Mouse (Mus musculus) kidney, postnatal 36 days (tissue): ENCODE measurements around the gene Kctd2.
A peak's percentile ranks its signal among the peaks of the same experiment; 100 is the strongest.
"Not testable (repeated sequence)": the region's sequence is repeated elsewhere in the genome, so short reads cannot be mapped to it uniquely, and the experiment has no call there.

ENCODE experiments used
- DNase-seq, 2 experiments: peaks; one replicate each; pipeline ENCODE4 v3.0.0; 2021 to 2022; ENCODE audit warnings: mixed read lengths in 2 of 2

The Kctd2 gene

DNA sequence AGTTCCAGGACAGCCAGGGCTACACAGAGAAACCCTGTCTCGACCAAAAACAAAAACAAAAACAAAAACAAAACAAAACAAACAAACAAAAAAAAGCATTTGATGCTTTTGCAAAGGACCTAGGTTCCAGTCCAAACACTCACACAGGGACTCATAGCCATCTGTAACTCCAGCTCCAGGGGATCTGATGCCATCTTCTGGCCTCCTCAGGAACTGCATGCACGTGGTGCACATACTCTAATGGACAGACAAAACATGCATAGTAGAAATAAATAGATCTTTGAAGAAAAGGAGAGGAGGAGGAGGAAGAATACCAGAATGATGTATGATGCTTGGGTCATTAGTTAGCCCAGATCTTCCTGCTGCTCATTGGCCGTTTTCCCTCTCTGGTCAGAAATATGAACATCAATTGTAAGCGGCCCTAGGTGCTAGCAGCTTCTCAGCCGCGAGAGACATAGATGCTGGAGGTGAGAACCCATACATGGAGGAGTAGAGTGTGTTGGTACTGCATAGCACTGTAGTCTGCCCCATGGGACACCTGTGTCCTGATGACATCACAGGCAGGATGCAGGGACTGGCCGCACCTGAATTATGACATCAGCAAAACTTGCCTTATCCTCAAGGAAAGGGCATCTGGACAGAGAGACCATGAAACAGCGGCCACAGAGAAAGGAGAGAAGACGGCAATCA lies 20.1 kb downstream of the Kctd2 start, which contains the start of gene Trim80:
Gene Trim80 (plus strand): TSS at position 640 of the 690 bp plus-strand sequence.
- DNase-seq, result no peak

DNA sequence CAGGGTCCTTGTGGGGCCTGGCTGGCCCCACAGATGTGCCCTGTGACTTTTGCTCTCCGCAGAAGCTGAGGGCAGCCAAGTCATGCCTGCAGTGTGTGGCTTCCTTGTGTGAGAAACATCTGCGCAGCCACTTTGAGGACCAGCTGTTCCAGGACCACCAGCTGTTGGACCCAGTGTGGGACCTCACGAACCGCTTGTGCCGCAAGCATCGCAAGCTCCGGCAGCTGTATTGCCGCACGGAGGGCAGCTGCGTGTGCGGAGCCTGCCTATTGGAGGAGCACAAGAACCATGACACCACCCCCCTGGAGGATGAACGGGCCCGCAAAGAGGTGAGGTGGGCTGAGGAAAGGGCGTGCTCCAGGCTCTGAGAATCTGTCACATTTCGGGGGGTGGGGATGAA lies 21.5 kb downstream of the Kctd2 start:
- DNase-seq, result no peak

DNA sequence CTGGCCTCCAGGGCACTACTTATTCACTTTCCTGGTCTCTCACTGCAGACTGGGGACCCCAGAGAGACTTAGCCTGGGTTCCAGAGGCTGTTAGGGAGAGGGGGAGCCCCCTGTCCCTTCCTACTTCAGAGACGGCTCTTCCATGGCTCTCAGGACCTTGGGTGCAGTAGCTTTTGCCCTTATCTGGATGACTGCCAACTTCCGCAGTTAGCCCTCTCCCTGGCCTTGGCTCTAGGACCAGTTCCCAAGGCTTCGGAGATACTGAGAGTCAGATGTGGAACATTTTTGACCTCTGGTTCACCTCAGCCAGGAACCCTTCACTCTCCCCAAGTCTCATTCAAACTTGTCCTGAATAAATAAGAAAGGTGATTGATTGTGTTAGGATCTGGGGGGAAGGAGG lies 27.0 kb downstream of the Kctd2 start:
- DNase-seq, result peak; percentile 72 to 76

DNA sequence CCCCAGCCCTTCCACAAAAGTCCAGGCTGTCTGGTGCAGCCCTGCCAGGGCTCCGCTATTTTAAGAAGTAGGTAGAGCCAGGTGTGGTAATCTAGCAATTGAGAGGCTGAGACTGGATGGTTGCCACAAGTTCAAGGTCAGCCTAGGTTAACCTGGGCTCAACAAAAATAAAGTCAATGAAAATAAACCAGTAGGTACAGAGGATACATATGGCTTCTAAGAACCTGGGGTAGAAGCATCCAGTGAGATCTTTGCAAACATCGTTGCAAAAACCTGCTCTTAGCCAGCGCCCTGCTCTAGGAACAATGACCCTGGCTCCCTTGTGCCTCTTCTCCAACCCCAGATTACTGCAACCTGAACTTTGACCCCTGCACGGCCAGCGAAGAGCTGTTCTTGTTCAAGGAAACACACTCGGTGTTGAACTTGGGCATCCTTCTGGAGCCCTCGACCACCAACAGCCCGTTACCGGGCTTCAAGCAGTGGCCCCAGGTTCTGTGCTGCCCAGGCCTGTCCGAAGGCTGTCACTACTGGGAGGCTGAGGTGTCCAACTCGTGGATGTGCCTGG lies 27.5 kb downstream of the Kctd2 start:
- DNase-seq, result peak; percentile 71 to 74

DNA sequence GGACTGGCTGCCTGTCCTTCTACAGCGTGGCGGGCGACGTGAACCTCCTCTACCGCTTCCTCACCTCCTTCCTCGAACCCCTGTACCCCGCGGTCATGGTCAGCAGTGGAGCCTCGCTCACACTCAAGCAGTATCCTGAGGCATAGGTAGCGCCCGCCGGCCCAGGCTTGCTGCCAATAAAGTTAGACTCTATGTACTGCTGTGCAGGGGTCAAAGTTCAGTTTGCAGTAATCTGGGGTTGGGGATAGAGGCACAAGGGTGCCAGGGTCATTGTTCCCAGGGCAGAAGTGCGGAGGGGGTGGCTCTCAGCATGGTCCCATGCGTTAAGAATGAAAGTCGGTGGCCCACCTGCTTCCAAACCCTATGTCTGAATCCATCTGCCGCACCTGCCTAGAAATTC lies 28.1 kb downstream of the Kctd2 start:
- peak; percentile 86 for DNase-seq

DNA sequence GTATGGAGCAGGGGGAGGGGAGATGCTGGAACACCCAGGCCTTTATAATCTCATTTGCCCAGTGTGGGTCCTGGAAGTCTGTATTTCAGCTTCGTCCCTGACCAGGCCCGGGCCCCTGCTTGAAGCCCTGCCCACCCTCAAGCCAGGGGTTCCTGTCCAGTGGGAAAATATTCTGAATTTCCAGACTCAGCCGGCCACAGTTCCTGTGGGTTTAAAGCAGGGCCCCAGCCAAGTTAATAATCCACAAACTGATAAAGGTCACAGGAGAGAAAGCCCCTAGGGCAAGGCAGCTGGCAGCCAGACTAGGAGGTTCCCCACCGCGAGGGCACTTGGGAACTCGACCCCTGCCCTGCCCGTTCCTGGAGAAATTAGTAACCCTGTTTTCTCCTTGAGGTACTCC lies 29.1 kb downstream of the Kctd2 start:
- DNase-seq, result peak; percentile 82 to 93

DNA sequence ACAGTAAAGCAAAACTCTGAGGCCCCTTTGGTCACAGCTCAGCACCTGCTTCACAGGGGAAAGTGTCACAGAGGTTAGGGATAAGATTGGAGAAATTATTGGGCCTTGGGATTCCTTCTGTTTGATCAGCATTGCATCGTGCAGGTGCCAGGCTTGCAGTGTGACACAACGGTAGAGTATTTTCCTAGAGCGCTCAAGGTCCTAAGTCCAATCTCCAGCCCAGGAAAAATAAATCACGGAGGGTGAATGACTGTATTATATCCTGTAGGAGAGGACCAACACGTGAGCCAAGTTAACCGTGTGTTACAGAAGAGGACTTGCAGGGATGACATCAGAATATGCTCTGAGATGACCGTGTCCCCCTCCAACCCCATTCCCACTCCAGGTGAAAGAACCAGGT lies 30.2 kb downstream of the Kctd2 start:
- DNase-seq, result peak; percentile 61 to 74

DNA sequence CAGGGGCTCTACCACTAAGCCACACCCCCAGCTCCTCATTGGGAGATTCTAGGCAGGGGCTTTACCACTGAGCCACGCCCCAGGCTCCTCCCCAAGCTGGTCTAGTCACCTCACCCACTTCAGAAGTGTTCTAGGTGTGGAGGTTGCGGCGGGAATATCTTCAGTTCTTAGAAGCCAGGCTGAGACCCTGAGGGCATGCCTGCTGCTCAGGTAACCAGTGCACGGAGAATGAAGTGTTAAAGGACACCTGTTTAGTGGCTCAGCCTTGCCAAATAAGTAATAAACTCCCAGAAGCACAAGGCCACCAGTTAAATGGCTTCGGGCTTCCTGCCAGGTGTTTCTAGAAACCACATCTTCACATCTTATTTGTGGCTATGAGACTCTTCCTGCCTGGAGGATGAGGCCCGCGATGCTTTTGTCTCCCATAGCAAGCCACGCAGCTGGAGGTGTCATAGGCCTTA lies 31.9 kb downstream of the Kctd2 start:
- peak in 1 of 2 experiments; percentile 43 for DNase-seq

DNA sequence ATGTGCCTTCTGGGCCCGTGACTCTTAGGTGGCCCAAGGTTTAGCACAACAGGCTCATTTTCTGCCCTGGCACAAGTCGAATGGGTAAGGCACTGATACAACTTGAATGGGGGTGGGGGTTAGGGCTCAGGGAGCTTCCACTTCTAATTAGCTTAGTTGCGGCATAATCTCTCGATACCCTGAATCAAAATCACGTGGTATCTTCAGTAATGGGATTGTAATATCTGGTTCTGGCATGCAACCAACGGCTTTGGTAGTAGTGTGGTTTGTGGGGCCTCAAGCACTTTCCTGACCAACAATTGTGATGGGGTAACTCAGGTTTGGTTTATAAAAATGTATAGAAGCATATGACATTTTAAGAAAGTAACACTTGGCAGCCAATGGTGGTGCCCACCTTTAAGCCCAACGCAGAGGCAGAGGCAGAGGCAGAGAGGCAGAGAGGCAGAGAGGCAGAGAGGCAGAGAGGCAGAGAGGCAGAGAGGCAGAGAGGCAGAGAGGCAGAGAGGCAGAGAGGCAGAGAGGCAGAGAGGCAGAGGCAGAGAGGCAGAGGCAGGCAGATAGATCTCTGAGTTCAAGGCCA lies 32.4 kb downstream of the Kctd2 start:
- DNase-seq, result no peak

DNA sequence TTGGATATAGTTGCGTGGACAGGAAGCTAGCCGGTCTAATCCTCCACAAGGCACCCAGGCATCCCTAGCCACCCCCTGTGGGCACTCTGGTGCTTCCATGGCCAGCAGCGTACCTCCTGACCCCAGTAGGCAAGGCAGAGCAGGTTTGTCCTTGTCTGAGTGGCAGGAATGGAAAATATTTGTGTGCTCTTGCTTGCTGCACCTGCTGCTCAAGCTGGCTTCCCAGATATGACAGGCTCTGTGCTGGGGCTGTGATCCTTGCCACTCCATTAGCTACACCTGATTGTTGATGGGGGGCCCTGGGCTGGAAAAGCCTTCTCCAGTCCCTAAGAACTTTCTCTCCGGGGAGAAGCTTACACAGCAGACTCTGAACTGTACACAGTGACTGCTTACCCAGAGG lies 33.4 kb downstream of the Kctd2 start:
- no peak for DNase-seq

DNA sequence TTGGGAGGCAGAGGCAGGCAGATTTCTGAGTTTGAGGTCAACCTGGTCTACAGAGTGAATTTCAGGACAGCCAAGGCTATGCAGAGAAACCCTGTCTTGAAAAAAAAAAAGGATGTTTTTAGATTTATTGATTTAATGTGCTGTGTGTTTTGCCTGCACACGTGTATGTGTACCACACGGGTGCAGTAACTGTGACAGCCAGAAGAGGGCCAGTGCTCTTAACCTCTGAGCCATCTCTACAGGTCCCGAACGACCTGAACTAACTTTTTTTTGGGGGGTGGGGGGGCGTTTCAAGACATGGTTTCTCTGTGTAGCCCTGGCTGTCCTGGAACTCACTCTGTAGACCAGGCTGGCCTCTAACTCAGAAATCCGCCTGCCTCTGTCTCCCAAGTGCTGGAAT lies 34.9 kb downstream of the Kctd2 start:
- DNase-seq, result not testable (repeated sequence)

DNA sequence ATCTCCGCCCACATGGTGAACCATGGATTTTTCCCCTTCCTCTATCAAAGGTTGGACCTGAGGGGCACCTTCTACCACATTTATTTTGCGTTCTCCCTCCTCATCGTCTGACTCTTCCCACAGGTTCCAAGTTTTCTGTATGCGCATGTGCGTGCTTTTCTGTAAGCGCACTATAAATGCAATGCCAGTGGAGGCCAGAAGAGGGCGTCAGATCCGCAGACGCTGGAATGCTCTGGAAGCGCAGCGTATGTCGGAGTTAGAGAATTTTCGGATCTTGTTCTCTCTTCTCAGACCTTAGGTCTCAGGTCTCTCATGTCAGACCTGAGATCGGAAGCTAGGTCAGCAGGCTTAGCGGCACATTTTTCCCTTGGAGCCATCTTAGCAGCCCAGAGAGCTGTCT lies 35.7 kb downstream of the Kctd2 start:
- no peak for DNase-seq

DNA sequence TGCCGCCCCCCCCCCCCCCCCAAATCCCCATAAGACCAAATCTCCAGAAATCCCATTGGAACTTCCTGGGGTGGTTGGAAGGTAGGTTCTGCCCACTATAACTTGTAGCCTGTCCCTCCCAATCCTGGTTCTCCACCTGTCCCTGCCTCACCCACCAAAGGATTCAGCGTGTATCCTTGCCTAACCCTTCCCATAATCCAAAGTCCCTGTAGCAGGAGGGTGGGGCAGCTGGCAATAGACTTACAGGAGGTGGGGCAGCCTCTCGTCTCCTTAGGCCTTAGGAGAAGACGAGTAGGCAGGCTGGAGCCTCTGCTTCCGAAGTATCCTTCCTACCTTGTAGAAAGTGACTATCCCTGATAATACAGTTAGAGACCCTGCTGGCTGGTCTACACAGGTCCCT lies 36.3 kb downstream of the Kctd2 start:
- DNase-seq, result no peak

DNA sequence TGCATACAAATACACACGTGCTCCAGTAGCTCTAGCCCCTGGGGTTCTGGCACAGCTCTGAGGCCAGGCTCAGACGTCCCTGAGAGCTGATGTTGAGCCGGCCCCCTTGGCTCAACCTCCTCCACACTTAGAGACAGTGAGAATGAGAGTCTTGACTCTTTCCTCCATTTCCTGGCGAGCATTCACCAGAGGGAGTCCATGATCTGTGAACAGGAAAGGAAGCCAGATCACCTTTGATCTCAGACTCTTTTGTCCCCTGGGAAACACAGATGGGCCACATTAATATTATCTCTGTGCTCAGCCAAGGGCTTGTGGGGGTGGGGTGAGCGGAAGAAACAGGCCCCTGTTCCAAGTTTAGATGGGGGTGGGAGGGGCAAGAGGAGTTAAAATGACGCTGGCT lies 37.5 kb downstream of the Kctd2 start:
- DNase-seq, result peak; percentile 53 to 74

DNA sequence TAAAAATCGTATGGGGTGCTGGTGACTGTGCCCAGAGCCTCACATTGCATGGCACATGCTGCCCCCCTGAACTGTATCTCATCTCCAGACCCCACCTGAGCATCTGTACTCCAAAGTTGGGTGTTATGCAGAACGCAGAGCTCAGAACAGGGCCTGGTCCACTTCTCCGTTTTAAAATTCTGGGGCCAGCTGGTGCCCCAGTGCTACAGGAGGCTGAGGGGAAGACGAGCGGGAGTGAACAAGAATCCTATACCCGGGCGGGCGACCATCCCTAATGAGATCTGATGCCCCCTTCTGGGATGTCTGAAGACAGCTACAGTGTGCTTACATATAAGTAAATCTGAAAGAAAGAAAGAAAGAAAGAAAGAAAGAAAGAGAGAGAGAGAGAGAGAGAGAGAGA lies 41.0 kb downstream of the Kctd2 start:
- DNase-seq, result no peak

DNA sequence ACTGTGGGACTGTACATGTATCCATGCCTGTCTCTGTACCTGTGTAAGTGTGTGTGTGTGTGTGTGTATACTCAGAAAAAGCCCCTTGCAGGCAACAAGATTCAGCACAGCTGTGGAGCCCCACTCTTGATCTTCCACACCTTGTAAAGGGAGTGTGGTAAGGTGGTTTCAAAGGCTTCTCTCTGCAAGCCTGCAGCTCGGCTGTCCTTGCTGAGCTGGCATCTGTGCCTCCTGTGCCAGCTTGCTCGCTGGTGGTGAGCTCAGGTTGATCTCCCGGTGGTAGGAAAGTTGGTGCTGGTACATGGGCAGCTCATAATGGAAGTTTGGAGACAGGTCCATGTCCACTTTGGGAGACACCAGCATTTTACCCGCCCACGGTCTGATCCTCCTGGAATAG lies 41.9 kb downstream of the Kctd2 start:
- DNase-seq, result no peak

DNA sequence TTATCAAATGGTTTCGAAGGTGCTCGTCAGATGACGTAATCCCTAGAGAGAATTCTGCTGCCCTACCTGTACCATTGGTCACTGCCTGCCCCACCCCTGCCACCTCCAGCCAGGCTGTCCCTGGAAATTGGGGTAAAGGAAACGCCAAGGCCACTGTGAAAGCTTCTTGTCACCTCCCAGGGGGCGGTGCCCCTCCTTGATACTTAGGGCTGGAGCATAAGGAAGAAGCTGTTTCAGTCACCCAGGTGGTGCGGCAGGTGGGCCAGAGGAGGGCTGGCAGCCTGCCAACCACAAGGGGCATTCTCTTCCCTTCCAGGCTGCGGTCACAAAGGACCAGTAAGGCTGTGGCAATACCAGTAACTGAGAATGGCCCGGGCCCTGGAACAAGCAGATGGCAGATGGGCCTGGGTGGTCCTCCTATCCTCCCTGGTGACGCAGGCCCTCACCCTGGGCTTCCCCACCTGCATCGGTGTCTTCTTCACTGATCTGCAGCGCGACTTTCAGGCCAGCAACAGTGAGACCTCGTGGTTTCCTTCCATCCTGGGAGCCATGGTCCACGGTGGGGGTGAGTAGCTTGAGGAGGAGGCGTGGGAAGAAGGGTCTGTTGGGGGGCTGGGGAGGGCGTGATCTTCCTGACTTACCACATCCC lies 42.4 kb downstream of the Kctd2 start, which contains the start of gene Slc16a5:
Gene Slc16a5 (plus strand): TSS at position 232 of the 649 bp plus-strand sequence.
- peak; percentile 47 to 48 for DNase-seq

DNA sequence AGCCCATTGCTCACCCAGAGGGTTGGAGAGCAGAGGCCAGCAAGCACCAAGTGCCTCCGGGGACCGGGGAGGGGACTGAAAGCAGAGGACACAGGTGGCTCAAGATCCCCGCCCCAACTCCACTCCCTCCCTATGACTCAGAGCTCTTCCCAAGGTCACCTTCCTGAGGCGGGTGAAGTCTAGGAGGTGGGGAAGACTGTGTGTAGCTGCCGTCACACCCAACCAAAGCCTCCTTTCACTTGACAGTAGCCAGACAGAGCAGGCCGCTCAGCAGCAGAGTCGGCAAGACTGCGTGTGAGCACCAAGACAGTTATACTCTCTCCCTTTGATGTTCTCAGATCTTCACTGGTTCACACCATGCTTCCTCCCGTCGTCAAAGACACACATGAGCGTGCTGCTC lies 43.5 kb downstream of the Kctd2 start:
- DNase-seq, result peak; percentile 53 to 65

DNA sequence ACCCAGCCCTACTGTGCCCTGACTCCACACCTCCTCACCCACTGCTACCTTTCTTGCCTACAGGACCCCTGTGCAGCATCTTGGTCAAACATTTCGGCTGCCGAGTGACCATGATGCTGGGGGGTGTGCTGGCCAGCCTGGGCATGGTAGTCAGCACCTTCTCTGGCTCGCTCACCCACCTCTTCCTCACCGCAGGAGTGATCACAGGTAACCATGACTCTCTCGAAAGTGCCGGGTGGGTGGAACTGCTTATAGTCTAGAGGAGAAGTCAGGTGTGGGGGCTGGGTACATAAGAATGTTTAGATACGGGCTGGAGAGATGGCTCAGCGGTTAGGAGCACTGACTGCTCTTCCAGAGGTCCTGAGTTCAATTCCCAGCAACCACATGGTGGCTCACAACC lies 44.9 kb downstream of the Kctd2 start:
- no peak for DNase-seq

DNA sequence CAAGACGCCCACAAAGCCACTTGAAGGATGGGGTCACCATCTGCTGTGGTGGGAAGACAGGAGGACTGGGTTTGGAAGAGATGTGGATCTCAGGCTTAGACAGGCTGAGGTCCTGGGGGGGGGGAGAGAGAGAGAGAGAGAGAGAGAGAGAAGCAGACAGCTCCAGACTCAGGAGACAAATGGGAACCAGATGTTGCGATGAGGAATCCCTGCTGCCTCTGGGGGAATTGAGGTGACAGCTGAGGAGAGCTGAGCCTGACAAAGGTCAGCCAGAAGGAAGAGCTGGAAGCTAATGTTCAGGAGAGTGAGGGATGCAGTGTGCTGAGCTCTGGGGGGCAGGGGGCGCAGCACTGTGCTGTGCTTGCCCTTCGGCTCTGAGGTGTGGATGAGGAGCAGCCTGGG lies 47.3 kb downstream of the Kctd2 start:
- no peak for DNase-seq

DNA sequence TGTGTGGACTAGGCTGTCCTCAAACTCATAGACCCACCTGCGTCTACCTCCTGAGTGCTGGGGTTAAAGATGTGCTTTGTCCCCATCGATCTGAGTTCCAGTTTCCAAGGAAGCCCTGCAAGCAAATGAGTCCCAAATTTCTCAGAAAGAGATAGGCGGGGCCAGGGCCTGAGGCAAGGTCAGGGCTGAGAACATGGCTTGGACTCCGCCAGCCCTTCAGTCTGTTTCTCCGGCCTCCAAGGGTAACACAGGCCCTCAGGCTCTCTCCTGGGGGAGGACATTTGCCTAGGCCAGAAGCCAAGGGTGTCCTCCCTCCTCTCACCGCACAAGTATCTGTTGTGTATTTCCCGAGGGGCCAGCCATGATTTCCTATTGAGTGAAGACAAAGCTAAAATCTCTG lies 52.3 kb downstream of the Kctd2 start:
- no peak for DNase-seq

DNA sequence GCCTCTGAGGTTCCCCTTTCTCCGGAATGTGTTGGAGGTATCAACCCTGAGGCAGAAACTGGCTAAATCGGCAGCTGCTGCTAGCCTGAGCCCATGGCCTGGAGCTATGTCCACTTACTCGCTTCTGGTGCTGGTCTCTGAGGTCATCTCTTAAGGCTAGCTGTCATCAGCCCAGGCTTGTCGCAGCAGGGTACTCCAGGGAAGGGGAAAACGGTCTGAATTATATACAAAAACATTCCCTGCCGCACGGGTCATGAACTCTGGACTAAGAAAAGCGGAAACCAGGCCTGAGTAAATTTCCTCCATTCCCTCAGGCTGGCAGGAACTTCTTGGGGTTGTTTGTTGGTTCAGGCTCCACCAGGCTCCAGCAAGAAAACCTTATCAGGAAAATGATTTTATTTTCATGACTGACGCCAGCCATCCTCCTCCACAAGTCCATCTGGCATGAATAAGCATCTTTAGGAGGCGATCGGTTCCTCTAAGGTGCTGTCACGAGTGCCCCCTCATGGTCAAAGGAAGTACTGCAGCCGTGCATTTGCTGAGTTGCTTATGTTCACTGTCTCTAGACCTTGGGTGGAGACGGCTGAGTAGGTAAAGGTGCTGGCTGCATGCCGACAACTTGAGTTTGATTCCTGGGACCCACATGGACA lies 53.8 kb downstream of the Kctd2 start:
- peak; percentile 94 to 97 for DNase-seq
